Mouse (Mus musculus) adrenal gland, postnatal 4 days (tissue): ENCODE measurements around the gene Zdhhc18. TPM values are rescaled to one million over a fixed set of nuclear protein-coding genes. Genes with fewer than 3 reads are reported as not detected.
A peak's percentile ranks its signal among the peaks of the same experiment; 100 is the strongest.
"Not testable (repeated sequence)": the region's sequence is repeated elsewhere in the genome, so short reads cannot be mapped to it uniquely, and the experiment has no call there.

Experiments
- DNase-seq, 2 experiments: peaks; one replicate each; pipeline ENCODE4 v3.0.0; 2021 to 2022; ENCODE audit warnings: low spot score in 2 of 2, mixed read lengths in 2 of 2
- total RNA-seq, 2 experiments: library from RNA; stranded (reverse); gene quantifications; 2 replicates each; pipeline ENCODE4 v1.2.3; 2021

Gene Zdhhc18
- total RNA-seq, 2 experiments from 2014 or later = 20.8 to 23.9 TPM

DNA sequence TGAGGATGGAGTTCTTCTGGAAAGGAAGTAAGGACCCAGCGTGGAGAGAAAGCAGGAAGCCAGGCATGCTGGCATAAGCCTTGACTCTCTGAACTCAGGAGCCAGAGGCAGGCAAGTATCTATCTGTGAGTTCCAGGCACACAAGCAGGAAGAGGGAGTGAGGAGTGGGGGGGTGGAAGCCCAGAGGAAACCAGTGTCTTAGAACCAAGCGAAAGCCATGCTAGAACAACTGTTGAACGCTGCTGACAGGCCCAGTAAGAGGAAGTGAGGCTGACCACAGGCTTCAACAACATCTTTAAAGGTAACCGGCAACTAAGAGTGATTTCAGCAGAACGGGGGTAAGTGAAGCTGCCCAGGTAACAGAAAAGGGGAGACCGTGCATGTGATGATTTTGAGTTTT is 16.2 kb upstream of the Zdhhc18 start:
- no peak for DNase-seq

DNA sequence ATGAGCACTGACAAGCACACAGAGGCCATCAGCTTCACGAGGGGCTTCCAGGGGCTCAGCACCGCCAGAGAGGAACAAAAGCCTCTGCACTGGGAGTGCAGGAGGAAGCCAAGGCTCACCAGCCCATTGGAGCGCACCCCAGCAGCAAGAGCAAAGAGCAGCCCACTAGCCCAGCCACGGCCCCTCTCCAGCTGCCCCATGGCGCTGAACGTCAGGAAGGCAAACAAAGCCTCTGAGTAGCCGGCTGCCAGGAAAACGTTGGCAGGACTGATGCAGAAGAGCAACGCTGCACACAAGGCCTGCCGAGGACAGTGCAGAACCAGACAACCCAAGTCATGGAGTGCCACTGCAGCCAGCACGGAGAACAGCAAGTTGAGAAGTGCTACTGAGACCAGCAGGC is 15.2 kb upstream of the Zdhhc18 start:
- no peak for DNase-seq

DNA sequence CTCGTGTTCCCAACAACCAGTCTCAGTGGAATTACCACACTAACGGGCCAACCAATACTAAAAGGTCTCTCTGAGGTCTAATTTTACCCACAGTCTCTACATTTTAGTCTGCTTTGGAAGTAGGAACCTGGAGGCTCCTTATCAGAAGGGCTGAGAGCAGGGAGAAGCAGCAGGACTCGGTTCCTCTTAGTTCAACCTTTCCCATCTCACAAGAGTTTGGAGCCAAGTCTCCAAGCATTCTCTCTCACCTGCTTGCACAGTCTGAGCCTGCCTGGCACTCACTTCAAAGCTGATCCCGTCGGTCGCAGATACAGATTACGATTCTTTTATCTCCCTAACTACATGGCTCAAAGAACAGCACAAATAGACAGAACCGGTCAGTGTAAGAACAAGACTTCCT is 13.0 kb upstream of the Zdhhc18 start:
- DNase-seq = no peak

DNA sequence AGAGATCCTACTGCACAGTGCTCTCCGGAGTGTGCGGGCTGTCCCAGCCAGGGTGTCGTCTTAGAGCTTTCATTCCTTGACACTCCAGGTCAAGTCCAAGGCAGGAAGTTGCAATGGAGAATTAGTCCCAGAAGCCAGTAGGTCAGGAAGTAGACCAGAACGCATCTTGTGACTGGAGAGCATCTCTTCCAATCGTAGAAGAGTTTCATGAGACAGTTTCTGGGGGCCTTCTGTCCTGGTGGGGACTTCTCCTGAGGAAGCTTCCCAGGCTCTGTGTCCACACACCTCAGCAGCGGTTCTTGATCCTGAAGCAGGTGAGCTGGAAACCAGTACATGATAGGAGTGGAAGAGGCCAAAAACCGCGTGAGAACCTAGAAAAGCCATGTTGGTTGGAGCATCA is 12.5 kb upstream of the Zdhhc18 start:
- no peak for DNase-seq

DNA sequence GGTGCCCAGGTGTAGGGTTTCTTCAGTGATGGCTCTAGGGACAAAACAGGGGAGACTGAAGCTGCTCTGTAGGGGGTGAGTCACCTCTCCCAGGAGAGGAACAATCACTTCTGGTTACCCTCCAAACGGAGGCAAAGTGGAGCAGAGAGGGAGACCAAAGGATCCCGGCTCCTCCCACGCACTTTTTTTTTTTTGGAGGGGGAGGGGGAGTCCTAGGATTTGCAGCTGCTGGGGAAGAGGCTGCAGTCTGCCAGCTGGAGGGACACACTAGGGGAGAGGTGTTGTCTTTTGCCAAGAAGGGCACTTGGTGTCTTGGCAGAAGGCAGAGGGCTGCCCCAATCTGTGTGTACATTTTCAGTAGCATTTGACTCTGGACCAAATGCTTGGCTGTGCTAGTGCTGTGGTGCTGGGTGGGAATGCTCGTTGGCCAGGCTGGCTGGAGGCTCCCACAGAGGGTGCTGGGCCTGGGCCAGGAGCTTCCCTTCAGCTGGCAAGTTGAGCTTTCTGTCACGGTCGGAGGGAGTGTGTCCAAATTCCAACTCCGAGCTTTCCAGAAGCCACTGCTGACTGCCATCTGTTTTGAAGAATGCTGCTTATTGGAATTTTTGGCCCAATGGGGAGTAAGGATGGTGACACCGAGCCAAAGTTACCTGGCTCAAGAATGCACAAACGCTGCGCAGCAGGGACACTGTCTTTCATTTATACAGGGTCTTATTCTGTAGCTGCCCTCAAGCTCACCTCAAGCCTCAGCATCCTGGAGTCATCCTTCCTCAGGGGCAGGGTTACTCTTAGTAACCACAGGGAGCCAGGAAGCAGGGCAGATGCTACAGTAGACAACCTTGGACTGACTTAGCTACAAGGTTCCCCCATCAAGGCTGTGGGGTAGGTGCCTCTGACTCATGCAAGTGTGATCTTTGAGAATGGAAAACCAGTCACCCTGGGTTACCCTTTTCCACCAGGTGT is 10.5 kb upstream of the Zdhhc18 start:
- DNase-seq = peak in 1 of 2 experiments; percentile 69

DNA sequence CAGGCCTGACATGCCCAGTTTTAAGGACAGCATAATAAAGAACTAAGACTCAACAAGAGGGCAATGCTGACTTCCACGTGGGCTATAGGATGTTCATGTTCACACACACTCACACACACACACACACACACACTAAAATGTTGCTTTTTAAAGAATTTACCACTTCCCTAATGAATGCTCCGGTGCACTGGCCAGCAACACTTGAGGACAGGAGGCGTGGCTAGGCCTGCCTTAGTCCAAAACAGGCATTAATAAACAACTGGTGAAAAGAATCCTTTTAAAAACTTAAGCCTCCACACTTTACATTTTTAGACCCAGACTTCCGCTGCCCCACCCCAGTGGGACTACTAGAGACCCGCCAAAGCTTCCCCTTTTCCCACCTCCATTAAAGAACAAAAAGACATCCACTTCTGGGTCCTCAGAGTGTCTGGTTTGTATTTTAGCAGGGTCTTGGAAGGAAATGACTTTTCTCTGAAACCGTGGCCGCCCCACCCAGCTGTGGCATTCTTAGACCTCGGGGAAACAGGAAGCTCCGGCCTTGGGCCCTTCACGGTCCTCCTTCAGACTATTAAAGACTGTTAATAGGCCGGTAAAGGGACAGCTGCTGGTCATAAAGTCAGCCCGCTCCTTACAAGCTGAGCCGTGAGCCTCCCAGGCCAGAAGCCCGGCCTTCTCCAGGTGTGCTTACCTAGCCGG is 9.7 kb upstream of the Zdhhc18 start:
- DNase-seq = no peak

DNA sequence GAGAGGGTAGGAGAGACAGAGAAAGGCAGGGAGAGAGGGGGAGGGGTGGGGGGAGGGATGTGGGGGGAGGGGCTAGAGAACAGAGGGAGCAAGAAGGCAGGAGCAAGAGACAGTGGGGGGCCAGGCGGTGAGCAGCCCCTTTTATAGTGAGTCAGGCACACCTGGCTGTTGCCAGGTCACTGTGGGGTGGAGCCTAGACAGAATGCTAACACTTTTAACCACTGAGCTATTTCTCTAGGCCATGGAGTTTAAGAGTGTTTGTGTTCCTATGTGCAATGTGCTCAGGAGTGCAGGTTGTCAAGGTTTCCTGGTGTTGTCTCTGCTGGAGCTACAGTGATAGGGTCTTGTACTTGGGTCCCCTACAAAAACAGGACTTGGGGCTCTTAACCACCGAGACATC is 8.8 kb upstream of the Zdhhc18 start:
- DNase-seq = no peak

DNA sequence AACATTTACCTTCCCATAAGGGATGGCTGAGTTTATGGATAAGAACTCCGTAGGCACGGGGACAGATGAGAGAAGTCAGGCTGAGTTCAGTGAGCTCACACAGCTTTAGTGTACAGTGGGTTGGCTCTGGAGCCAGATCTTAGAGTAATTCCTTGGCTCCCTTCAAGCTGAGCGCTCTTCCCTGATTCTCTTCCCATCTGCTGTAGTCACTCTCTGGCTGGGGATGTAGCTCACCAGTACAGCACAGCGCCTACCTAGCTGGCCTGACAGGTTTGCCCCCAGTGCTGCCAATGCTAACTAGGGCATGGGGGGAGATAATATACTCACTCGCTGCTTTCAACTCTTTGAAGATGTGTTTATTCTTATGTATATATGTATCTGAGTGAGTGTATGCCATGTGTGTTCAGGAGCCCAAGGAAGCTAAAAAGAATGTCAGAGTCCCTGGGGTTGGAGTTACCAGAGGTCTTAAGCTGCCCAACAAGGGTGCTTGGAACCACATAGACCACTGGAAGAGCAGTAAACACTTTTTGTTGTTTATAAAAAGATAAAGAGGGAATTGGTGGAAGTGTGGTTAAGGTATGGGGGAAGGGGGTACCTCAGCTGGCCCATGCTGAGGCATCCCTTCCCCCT is 8.0 kb upstream of the Zdhhc18 start:
- no peak for DNase-seq

DNA sequence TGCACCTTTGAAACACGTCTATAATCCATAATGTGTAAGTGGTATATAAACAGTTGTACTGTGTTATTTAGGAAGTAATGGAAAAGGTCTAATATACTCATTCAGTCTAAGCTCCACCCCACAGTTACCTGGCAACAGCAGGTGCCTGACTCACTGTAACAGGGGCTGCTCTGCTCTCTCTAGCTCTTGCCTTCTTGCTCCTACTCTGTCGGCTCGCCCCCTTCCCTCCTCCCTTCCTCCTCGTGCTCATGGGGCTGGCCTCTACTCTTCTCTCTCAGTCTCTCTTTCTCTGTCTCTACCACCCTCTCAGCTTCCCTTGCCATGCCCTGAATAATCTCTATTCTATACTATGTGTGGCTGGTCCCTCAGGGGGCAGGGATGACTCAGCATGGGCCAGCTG is 7.0 kb upstream of the Zdhhc18 start:
- DNase-seq = no peak

DNA sequence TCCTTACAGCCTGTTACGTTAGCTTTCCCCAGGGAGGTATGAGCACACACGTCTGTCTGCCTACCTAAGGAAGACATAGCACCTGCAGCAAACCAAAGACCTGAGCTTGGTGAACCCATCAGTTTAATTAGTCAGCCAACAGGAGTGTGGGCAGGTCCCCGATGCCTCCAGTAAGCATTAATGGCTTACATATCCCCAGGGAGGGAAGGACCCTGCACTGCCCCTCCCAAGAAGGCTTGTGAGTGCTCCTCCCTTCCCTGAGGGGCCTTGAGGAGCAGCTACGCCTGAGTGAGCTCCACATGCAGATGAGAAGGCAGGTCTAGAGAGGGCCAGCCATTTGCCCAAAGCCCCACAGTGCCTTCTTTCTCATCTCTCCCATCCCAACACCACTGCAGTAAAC is 6.3 kb upstream of the Zdhhc18 start:
- no peak for DNase-seq

DNA sequence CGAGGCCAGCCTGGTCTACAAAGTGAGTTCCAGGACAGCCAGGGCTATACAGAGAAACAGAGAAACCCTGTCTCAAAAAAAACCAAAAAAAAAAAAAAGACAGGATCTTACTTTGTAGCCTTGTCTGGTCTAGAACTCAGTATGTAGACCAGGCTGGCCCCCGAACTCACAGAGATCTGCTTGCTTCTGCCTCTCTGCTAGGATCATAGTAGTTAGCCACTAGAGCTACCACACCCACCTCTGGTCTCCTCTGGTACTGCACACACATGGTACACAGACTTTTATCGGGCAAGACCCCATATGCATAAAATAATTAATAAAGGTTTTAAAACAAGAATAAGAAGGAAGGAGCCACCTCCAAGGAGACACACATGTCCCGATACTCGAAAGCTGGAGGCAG is 4.1 kb upstream of the Zdhhc18 start:
- DNase-seq = not testable (repeated sequence)

DNA sequence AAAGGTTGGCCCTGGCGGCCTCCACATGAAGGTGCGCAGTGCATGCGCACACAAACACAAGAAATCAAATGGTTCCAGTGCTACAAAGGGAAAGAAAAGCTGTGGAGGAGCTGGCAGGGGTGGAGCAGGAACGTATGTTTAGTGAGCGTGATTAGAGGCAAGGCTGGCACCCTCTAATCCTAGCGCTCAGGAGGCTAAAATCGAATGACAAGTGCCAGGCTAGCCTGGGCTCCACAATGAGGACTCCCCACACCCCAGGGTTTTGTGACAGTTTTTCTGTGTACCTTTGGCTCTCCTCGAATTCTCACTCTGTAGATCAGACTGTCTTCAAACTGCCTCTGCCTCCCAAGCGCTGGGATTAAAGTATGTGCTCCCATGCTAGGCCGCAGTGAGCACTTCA is 2.8 kb upstream of the Zdhhc18 start:
- DNase-seq = no peak

DNA sequence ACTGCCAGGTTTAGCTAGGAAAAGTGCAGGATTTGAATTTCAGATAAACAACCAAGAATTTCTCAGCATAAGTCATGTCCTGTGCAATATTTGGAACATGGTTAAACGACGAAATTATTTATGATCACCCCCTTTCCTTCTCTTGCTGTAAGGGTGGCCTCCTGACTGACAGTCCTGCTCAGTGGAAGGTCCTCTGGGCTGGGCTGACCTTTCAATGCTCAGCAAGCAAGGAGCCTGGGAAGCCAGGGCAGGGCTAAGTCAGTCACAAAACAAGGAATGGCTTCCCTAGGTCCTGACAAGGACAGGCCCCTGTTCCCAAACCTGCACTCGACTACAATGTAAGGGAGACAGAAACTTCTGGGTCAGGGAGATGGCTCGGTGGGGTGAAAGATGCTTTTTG is 2.0 kb upstream of the Zdhhc18 start:
- DNase-seq = no peak

DNA sequence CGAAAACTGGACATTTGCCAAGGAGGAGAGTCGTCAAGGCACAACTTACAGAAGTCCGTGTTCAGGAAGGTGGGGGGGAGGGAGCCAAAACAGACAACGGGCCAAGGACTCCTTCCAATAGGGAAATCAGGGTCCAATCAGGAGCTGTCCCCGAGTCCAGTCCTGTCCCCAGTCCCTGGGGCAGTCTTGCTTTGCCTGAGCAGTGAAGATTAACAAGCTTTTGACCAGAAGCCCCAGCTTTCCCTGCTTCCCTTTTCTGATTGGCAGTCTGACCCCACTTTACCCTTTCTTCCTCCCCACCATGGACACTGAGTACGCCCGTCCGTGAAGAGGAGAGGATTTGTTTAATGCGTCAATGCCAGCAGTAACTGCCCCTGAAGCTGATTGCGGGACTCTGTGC is 1.5 kb upstream of the Zdhhc18 start:
- DNase-seq = no peak

DNA sequence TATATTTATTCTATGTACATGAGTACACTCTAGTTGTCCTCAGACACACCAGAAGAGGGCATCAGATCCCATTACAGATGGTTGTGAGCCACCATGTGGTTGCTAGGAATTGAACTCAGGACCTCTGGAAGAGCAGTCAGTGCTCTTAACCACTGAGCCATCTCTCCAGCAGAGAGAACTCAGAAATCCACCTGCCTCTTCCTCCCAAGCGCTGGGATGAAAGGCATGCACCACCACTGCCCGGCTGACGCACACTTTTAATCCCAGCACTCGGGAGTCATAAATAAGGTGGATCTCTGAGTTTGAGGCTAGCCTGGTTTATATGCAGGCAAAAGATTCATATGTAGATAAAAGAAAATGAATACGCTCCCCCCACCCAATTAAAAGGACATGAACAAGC is 490 bp downstream of the Zdhhc18 start:
- not testable (repeated sequence) for DNase-seq

DNA sequence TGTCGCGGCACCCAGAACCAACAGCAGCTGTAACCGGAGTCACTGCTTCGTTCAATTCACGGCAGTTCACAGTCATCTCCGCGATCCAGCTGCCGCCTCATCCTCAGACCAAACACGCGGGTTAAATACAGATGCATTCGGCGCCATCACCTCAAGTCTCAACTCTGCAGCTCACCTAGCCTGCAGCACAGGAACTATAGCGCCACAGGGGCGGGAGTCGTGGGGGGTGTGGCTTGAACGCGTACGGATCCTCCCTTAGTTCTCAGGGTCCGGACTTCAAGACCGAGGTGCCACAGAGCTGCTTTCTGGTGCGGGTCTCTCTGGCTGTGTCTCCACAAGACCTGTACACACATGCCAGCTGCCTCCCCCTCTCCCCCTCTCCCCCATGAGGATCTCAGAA is 4.3 kb downstream of the Zdhhc18 start:
- DNase-seq = no peak

DNA sequence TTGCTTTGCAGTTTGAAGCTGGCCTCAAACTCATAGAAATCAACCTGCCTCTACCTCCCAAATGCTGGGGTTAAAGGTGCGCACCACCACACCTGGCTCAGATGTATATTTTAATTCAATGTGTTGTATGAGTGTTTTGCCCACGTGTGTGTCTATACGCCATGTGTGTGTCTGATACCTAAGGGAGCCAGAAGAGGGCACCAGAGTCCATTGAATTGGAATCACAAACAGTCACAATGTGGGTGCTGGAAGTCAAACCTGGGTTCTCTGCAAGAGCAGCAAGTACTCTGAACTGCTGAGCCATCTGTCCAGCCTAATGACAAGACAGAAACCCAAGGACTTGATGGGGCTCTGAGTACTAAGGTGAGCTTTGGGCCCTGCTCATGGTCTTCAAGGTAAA is 4.8 kb downstream of the Zdhhc18 start:
- no peak for DNase-seq

DNA sequence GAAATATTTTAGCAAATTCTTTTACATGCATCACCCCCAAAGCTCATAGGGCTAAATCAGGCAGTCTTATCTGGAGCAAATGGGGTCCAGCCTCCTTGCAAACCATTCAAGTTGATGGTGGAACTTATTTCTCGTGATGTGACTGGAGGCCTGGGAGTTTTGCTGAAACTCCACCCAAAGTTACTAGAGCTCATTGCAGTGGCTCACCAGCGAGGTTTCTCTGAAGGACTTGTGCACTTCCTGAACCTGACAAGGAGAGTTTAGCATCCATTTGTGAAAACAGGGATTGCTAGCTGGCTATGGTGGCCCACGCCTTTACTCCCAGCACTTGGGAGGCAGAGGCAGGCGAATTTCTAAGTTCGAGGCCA is 15.9 kb downstream of the Zdhhc18 start:
- DNase-seq = no peak

DNA sequence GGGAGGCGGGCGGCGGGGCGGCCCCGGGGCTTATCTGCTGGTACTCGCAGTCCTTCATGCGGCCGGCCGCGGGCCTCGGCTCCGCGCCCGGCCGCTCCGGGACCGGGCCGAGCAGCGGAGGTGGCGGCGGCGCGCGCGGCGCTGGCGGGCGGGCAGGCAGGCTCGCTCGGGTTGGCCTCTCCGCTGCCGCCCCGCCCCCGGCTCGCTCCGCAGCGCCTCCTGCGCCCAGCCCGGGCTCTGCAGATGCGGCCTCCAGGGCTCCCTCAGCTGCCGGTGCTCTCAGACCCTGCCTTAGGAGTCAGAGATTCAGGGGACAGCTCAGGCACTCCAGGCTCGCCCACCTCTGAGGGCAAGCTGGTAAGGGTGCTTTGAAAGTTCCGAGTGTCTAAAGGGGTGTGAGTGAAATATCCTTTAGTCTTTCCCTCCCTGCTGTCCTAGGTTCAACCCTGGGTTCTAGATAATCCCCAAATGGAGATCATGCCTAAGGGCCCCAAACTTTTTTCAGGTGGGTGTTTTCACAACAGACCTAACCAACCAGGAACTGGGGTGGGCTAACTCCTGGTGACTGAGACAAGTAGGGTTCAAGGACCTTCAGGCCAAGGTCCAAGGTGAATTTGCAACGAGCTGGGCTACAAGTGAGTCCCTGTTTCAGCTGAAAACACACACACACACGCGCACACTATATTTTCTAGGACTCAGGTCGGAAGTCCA is 16.5 kb downstream of the Zdhhc18 start:
- peak; percentile 84 to 89 for DNase-seq

DNA sequence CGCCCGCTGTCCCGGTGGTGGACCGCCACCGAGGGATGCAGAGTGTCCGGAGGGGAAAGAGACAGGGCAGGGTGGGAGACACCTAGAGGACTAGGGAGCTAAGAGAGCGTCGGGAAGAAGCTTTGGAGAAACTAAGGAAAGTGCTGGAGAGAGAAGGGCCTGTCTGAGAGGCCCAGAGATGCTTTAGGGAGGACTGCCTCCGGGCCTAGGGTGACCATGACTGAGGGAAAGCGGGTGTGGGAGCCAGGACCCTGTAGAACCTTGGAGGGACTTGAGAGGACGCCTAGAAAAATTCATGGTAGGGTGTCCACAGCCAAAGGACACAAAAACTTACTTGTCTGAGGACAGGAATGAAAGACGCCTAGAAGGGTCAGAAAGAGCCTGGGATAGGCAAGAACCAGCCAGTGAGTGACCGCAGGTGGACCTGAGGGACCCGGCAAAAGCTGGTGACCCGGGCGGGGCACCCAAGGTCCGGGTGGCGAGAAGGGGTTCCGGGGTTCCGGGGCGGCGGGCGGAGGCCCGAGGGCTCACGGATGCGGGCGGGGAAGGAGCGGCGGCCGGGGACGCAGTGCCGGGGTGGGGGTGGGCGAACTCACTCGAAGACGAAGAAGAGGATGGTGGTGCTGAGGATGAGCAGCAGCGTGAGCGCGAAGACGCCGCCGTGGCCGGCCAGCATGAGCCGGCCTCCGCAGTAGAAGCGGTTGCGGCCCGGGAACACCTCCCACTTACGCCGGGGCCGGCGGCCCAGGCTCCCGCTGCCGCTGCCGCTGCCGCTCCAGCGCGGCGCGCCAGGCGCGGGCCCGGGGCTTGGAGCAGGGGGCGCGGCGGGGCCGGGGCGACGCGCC is 17.2 kb downstream of the Zdhhc18 start:
- no peak for DNase-seq
